Mouse (Mus musculus): ENCODE data around the gene Fbxo11.

DNA sequence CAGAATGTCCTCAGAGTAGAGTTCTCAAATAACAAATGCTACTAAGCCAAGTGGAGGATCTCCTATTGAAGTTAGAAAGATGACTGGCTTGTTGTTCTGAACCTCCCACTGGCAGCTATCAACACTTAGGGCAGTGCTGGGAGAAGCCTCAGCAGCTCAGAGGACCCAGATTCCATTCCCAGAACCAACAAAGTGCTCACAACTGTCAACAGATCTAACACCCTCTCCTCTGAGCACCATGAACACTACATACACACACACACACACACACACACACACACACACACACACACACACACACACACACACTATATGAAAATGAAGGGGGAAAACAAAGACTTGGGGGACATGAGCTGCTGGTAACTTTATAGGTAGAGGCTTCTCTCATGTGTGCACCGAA is 60.2 kb downstream of the Fbxo11 start:
- TF ChIP-seq CTCF (IDR thresholded peaks at IDR 0.05; ENCODE audit: low read depth, low read length) (no peak), POLR2A (IDR thresholded peaks at IDR 0.05; ENCODE audit: extremely low read depth, insufficient read depth, low read length) (no peak)
